Mouse (Mus musculus): ENCODE measurements around the gene Bcl10.
"Not testable (repeated sequence)": the region's sequence is repeated elsewhere in the genome, so short reads cannot be mapped to it uniquely, and the experiment has no call there.

The Bcl10 gene

DNA sequence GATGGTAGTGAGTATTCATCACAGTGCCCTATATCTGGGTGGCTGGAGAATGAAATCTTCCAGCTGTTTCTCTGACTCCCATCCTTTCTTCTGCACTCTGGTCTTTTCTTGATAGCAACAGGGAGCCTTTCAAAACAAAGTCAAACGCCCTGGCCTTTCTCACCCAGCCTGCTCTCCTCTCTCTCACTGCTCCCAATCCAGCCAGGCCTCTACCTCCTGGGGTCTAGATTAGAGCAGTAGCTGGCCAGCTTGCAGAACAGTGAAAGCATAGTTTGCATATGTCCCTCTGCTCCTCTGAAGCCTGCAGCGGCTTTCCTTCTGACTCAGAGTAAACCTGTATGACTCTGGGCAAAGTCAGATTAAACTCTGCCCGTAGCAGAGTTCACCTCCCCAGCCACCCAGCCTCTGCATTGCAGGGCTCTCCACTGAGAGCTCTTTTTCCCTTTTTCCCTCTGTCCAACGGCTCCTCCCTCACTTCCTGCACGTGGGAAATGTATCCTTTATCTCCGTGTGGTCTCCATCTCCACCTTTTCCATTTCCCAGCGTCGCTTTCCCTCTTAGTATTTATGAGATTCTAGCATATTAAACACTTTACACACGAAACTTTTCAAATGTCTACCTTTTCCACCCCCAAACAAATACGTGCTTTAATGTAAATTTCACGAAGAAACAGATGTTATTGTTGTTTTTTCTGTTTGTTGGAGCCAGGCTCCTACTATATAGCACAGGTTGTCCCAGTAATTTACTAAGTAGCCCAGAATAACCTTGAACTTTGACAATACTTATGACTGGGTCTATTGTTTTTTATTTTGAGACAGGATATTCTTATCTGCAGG is at the start of gene Bcl10:
Gene Bcl10, plus strand, starts transcription at position 786 of the 836 bp plus-strand sequence.
- DNase-seq, result no peak

GRCm38 (mm10) chr3:145873271-145873670 is 49.3 kb upstream of the Bcl10 start:
- no peak for DNase-seq

DNA sequence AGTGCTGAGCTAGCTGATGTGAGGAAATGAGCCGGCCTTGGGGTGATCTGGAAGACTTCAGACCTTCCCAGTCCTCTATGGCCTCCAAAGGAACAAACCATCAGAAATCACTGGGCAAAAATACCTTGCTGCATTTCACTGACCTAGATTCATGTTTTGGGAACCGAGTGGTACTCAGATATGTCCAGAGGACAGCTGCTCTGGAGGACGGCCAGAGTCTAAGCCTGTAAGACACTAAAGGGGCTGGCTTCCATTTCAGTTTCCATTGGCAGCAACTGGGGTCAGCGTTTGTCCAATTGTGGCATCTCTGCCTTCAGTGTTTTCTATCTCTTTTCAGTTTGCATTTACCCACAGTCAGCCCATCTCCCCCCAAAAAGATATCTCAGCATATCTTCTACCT is 48.5 kb upstream of the Bcl10 start:
- DNase-seq, result no peak

DNA sequence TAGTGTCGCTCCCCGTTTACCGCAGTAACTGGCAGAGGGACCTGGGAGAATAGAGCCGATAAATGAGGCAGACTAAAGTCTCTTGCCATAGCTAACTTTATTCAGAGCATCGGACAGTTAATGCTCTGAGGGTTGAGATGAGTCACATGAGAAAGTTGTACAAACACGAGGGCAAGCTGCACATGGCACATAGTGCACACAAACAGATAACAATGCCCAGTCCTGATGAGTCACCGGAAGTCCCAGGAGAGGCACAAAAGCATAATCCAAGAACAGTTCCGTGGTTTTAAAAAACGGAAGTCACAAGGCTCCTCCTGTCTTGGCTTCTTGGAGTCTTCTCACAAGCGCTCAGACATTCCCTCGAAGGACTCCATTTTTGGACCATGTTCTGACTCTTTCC is 46.5 kb upstream of the Bcl10 start:
- DNase-seq, result no peak

DNA sequence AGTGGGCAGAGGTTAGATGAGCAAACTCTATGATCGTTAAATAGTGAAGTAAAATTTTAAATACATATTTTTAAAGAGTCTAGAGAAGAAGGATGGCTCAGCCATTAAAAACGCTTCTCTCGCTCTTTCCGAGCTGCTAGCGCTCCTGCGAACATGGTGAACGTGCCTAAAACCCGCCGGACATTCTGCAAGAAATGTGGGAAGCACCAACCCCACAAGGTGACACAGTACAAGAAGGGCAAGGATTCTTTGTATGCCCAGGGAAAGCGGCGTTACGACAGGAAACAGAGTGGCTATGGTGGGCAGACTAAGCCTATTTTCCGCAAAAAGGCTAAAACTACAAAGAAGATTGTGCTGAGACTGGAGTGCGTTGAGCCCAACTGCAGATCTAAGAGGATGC is 43.7 kb upstream of the Bcl10 start:
- not testable (repeated sequence) for DNase-seq

- no peak for DNase-seq
Measured at GRCm38 (mm10) chr3:145880335-145880734, 42.3 kb upstream of the Bcl10 start.

DNA sequence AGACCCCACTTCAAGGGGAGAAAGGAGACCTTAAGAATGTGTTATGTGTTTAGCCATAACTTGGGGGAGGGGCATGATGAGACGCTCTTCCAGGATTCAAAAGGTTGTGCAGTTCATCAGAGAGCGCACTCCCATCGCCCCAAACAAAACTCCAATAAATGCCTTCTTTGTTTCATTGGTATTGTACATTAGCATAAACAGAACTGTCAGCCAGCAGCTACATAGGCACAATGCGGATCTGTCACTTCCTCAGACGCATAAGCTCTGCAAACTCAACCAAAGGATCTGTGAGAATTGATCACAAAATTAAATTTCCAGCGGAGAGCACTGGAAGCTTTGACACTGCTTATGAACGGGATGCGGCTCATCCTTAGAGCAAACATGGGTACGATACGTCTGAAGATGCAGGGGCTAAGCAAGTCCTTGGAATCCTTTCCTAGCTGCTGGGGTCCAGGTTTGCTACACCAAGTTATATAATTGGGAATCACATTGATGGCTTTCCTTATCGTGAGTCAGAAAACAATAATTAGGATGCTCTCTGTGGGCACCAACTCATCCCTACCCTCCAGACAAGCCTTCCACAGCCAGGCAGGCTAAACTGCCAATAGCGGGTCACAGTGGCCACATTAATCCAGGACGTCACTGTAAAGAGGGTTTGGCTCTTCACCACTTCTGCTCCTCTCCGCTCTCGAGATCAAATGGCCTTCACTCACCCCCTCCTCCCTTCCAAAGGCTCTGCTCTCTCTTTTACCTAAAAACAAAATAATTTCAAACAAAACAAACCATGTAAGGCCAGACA is 40.3 kb upstream of the Bcl10 start:
- no peak for DNase-seq

DNA sequence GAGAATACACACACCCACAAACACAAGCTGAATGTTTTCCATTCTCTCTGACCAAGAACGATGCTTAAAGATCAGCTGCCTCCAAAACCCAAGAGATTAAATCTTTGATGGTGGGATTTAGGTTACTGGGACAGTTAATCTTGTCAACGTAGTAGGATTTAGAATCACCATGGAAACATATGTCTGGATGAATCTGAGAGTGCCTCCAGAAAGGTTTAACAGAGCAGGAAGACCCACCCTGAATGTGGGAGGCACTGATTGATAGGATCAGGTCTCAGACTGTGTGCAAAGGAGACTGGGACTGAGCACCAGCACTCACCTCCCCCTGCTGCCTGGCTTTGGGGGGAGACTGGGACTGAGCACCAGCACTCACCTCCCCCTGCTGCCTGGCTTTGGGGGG is 39.4 kb upstream of the Bcl10 start:
- no peak for DNase-seq

GRCm38 (mm10) chr3:145885376-145885775 is 37.2 kb upstream of the Bcl10 start:
- DNase-seq, result no peak

DNA sequence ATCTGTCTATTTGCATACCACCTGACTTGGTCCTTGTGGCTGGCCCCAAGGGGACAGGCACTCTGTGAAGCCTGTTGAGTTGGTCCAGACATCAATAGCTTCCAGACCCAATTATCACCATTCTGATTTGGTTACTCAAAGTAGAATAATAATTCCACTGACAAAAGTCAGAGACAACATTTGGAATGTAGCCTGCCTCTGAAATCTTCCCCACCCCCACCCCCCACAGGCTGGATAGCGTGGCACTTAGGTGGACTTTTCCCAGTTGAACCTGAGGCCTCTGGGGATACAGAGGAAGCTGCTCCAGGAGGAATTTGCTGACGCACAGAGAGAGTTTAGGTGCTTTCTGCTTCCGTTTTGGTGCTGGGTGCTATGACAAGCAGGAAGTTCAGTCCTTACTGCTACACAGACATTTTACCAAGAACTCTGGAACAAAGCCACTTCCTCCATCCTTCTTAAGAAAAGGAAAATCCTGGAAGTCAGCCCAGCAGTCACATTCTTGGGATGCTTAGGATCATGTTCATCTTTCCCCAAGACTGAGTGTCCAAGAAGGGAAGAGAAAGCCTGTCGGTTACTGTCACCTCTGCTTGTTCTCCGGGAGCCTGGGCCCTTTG is 36.6 kb upstream of the Bcl10 start:
- peak; percentile 40 for DNase-seq

DNA sequence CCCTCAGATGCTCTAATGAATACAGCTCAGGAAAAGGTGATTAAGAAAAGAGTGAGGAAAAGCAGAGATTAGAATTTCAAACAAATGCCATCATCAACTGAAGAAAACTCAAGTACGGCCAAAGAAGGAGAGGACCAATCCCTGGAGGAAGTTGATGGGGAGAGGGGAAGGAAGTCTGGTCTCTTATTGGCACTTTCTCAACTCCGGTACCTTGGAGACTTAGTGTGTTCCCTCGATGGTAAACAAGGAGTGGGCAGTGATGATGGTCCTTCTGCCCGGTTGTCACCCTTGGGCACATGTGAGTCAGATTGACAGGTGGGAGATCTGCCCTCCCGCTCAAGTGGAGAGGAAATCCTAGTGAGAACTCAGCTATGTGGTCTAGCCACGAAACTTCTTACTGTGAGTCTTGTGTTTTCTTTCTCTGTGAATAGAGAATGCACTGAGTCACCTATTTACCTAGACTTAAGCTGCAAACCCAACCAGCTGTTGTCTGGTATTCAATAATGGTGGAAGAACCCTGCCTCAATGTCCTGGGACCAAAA is 35.1 kb upstream of the Bcl10 start:
- no peak for DNase-seq

DNA sequence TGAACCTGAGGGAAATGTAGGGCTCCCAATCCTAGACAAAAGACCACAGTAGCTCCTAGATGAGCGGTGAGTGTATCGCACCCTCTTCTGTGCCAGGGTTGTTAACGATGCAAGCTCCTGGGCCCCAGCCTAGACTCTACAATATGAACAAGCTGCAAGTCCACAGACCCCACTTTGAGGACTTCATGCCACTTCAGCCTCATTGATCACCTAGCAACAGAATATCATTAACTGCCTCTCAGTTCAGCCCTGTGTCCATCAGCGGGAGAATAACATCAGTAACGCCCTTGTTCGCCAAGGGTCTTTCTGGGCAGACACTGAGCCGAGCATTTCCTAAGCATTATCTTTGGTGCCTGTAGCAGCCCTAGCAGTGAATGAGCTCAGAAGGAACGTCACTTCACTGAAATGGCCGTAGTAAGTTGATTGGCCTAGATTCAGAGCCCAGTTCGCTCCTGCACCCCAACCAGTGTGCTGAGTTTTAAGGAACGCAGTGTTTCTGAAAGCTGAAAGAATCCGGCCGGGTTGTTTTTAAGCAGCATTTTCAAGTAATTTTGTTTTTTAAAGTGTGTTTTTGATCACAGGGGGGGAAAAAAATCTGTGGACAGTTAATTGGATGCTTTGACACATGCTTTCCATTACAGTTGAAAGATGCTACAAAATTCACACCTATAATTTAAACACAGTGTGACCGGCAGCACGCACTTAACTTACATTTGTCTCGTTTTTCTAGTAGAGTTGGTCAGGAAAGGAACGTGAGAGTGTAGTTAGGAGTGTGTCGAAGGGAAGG is 32.1 kb upstream of the Bcl10 start:
- no peak for DNase-seq

- DNase-seq, result no peak
Measured at GRCm38 (mm10) chr3:145892451-145892850, 30.2 kb upstream of the Bcl10 start.

DNA sequence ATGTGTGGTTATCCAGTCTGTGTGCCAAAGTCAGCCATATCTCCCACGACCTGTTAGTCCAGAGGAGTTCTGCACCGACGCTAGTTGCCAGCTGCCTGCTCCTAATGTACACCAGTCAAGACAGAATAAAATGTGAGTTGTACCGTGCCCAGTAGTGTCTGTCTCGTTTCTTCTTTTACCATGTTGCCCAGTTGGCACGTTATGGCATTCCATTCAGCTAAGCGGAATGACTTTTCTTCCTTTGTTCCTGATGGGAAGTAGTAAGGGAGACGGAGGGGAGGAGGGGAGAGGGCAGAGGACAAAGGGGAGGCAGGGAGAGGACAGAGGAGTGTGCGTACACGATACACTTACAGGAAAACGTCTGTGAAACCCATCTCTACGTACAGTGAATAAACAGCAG is 28.5 kb upstream of the Bcl10 start:
- DNase-seq, result no peak

GRCm38 (mm10) chr3:145897749-145898148 is 24.9 kb upstream of the Bcl10 start:
- no peak for DNase-seq

- DNase-seq, result peak; percentile 24
Measured at GRCm38 (mm10) chr3:145899832-145900231, 22.8 kb upstream of the Bcl10 start.

- DNase-seq, result no peak
Measured at GRCm38 (mm10) chr3:145903530-145903929, 19.1 kb upstream of the Bcl10 start.

- DNase-seq, result peak; percentile 78
Measured at GRCm38 (mm10) chr3:145904850-145905776, 17.5 kb upstream of the Bcl10 start.

DNA sequence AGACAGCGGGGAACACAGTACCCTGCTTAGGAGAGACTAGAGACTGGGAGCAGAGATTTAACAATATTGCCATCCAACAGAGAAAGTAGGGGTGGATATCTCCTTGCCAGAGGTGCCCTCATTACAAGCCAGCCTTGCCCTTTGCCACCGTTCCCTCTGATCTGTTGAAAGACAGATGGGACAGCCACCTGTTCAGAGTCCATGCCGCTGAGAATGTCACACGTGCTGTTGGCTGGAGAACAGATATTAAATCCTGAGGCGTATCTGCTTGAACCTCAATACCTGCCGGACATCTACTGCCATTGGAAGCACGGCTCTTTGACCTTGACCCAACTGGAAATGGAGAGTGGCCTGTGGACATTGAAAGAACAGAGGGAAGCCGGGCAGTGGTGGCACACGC is 16.0 kb upstream of the Bcl10 start:
- DNase-seq, result no peak

- DNase-seq, result no peak
Measured at GRCm38 (mm10) chr3:145912512-145912911, 10.1 kb upstream of the Bcl10 start.

GRCm38 (mm10) chr3:145913263-145913662 is 9.3 kb upstream of the Bcl10 start:
- no peak for DNase-seq

Data from kidney, adult 18-20 months (tissue).